Mouse (Mus musculus) ES-E14 (cell line): ENCODE results near the gene Efemp2.

ENCODE experiments used
- HCFC1 ChIP-seq: IDR thresholded peaks from 2 replicates; pipeline ENCODE4 v1.6.1; 2012; ENCODE audit warnings: low read length, inconsistent platforms, borderline replicate concordance; ENCODE audit not compliant: insufficient read depth
- MAFK ChIP-seq: IDR thresholded peaks from 2 replicates; pipeline ENCODE4 v1.6.1; 2014; ENCODE audit warnings: mild to moderate bottlenecking, low read depth, low read length, inconsistent platforms; ENCODE audit not compliant: insufficient read depth
- ZC3H11A ChIP-seq: IDR thresholded peaks from 2 replicates; pipeline ENCODE4 v1.6.1; 2012; ENCODE audit warnings: low read depth, mild to moderate bottlenecking, inconsistent platforms, low read length, borderline replicate concordance
- ZNF384 ChIP-seq: IDR thresholded peaks from 2 replicates; pipeline ENCODE4 v1.6.1; 2012; ENCODE audit warnings: low read depth, low read length, inconsistent platforms

GRCm38 (mm10) chr19:5448354-5449150 lies 25.2 kb upstream of the Efemp2 start:
- TF ChIP-seq ZNF384 (no peak), HCFC1 (no peak), MAFK (peak; percentile 75), ZC3H11A (no peak)
